Mouse (Mus musculus): ENCODE measurements around the gene Gtf3a.

- no peak for TF ChIP-seq CTCF (conservative IDR thresholded peaks at IDR 0.05; ENCODE audit: low read length)
- TF ChIP-seq POU5F1 (IDR thresholded peaks at IDR 0.05; ENCODE audit: borderline replicate concordance, low read length) = no peak
- TF ChIP-seq NANOG (IDR thresholded peaks at IDR 0.05; ENCODE audit: borderline replicate concordance, low read length) = peak; percentile 24; the same call in 1 of the 2 replicates
Measured at GRCm38 (mm10) chr5:146971776-146972561, 23.5 kb downstream of the Gtf3a start.

All from E14TG2a.4 (cell line).